Mouse (Mus musculus) retina, adult 2 months (tissue): ENCODE measurements around the gene Evi5l.

ENCODE experiments used
- DNase-seq: peaks from one replicate; pipeline ENCODE4 v3.0.0-alpha.2; 2012; ENCODE audit warnings: low read depth, low spot score

The Evi5l gene

GRCm38 (mm10) chr8:4205246-4206123 is 39.1 kb downstream of the Evi5l start:
- DNase-seq: no peak

GRCm38 (mm10) chr8:4206182-4207015 is 40.0 kb downstream of the Evi5l start:
- DNase-seq: no peak

DNA sequence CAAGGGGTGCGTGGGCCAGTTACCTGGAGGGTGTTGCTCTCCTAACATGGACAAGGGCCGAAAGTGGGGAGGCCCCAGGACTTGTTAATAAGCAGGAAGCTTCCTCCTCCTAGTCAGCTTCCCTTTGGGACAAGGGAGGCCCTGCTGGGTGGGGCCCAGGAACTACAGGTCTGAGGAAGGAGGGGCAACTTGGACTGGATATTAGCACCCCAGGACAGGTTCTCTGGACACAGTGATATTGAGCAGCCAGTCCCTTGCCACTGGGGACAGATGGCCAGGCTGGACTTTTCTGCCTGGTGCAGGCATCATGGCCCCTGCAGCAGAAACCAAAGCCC is 40.6 kb downstream of the Evi5l start:
- DNase-seq: no peak

- no peak for DNase-seq
These were observed 44.7 kb downstream of the Evi5l start for GRCm38 (mm10) chr8:4211097-4211496.

DNA sequence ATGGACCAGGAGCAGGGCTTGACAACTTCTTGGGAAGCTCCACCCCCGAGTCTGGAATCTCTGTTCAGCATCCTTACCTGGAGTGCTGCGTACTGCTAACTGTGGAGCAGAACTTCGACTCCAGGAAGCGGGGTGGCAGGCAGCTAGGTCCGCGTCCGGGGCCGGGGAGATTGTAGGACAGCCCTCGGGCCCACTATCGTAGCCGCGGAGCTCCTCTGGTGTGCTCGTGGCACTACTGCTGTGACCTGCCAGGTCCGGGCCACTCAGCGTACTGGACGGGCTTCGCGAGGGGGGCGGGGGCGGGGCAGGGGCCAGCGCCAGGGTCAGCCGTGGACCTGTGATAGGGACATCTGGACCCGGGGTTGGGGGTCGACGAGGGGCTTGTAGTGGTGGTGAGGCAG is 46.4 kb downstream of the Evi5l start:
- DNase-seq: no peak

DNA sequence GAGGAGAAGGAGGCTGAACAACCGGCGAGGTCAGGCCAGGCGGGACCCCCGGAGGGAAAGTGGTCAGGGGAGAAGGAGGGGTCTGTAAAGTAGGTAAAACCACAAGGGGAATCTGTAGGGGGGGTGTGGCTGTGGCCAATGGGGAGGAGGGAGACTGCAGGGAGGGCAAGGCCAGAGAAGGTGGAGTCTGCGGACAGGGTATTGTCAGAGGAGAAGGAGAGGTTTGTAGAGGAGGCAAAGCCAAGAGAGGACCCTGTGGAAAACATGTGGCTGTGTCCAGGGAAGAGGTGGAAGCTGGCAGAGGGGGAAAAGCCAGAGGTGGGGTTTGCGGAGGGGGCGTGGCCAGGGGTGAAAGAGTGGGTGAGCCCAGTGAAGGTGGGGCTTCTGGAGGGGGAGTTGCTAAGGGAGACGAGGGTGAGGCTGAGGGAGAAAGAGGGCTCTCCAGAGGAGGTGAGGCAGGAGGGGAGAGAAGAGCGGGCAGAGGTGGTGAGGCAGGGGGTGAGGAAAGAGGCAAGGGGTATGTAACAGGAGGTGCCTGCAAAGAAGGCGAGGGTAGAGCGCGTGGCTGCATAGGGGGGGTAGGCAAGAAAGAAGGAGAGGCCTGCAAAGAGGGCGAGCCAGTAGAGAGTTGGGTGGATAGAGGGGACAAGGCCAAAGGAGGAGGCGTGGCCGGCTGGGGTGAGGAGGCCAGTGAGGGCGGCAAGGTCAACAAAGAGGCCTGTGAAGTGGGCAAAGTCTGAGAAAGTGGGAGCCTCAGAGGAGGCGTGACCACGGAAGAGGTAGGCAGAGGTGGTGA is 47.0 kb downstream of the Evi5l start:
- no peak for DNase-seq

DNA sequence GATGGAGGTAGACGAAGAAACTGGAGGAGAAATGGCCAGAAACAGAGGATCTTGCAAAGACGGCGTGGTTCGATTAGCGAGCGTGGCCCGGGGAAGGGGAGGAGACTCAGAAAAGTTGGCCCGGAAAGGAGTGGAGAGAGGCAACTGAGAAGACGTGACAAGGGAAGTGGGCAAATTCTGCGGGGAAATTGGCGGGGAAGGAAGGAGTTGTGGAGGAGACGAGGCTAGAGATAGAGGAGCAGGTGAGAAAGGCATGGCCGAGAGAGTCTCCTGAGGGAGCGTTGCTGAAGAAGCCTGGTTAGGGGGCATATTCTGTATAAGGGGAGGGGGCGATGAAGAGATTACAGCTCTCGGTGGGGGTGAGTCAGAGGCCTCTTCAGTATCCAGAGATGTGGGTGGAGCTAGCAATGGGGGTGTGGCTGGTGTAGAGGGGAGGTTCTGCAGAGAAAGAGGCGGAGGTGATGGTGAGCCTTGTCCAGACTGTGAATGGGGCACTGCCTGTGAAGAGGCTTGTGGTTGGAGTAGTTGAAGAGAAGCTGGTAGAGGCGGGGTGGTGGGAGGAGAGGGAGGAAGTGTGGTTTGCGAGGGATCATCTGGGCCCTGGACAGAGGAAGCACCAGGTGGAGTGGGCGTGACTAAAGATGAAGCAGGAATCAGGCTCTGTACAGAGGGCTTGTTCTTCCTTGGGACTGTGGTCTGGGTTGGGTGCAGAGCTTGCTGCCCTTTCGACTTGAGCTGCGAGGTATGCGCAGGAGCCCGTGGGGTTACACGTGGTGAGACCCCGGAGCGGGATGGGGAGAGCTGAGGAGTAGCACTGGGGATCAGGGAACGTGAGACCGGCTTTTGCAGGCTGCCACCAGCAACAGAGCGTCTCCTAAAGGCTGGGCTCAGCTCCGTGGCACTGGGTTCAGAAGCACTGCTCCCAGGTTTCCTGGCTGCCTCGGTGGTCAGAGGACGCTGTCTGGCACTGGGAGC is 47.9 kb downstream of the Evi5l start:
- no peak for DNase-seq

DNA sequence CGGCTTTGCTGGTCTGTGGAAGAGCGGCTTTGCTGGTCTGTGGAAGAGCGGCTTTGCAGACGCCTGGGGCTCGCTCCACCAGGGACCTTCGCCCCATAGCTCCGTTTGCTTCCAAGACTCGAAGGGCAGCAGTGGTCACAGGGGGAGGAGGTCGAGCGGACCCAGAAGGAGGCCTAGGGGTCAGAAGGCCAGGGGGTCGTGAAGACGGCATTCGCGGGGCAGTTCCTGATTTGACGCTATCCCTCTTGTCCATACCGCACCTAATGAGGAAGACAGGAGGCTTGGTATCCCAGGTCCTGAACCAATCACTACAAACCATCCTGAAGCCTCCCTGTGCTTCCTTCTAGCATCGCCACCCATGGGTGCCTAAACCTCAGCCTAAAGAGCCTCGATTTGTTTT is 49.9 kb downstream of the Evi5l start:
- DNase-seq: no peak

GRCm38 (mm10) chr8:4216791-4217621 is 50.6 kb downstream of the Evi5l start, which contains the start of gene Prr36:
TSS of gene Prr36 (minus strand) at chr8:4217459.
- DNase-seq: no peak

GRCm38 (mm10) chr8:4219617-4220016 is 53.2 kb downstream of the Evi5l start:
- no peak for DNase-seq

- no peak for DNase-seq
These were observed 55.7 kb downstream of the Evi5l start for GRCm38 (mm10) chr8:4222059-4222458.

DNA sequence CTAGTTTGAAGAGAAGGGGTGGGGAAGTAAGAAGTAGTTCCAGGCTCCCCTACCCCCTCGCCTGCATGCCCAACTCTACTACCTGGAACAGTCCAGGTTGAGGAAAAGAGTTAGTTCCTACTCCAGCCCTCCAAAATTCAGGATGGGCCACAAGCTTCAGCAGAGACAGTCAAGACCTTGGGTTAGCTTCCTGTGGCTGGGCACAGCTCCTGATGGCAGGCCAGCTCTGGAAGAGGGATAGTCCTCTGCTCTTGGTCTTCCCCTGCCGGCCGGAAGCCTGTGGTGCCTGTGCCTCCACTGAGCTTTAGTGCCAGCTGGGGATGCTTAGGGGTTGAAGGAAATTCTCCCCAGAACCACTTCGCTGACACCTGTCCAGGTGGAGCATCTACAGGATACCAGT is 60.0 kb downstream of the Evi5l start:
- no peak for DNase-seq

GRCm38 (mm10) chr8:4226739-4227347 is 60.5 kb downstream of the Evi5l start, which contains the start of gene Lrrc8e:
TSS of gene Lrrc8e (plus strand) at chr8:4226827.
- DNase-seq: no peak

DNA sequence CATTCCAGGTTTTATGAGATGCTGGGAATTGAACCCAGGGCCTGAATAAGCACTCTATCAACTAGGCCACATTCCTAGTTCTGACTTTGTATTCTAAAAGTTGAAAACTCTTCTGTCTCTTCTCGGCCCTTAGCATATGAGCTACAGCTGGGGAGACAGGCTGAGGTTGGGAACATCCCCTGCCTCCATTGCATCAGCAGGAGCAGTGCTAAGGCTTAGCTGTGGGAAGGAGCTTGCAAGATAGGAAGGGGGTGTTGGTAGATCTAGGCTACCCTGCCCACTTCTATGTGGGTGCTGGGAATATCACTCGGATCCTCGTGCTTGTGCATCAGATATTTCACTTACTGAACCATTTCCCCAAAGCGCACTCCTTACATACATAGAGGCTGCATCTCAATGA is 61.6 kb downstream of the Evi5l start:
- no peak for DNase-seq

DNA sequence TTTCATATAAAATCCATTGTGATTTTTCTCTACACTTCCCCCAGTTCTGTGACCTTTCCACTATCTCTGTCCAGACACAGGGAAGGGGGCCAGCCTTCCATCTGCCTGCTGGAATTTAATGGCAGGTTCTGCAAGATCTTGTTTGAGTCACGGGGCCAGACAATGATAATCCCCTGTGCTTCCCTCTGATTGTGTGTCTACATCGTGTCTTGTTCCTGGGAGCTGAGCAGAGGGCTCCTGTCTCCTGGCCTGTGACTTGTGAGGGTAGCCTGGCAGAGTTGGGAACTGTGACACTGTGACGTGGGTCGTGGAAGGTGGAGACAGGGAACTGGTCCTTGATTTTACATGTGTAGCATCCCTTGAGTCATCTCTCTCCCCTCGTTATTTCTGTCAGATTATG is 63.4 kb downstream of the Evi5l start:
- no peak for DNase-seq

DNA sequence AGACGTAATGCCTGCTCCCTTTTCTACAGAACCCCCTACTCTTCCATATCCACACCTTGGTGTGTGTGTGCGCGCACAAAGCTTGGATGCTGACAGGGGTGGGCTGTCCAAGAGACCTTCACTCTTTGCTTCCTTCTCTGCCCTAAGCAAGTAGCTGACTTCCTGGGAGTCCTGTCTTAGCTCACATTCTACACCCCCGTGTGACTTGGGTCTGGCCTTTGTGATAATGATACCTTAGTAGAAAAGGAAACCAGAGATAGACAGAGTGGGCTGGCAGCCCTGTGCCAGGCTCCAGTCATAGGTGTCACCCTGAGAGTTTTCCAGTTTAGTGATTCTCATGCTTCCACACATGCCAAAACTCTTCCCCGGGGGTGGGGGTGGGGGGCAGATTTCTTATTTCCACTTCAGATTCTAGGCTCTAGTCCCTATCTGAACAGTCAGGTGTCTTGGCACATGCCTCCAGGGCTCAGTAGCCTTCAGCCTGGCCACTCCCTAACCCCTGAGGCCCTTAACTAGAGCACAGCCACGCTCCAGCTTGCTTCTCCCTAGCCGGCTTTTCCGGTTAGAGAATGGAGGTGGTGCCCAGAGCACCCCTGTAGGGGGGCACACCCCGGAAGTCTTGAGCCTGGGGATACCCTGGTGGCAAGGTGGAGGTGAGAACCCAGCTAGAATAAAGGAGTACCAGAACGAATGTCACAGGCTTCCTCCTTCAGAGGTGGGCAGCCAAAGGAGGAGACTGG is 64.4 kb downstream of the Evi5l start:
- no peak for DNase-seq

GRCm38 (mm10) chr8:4237814-4238433 is 71.6 kb downstream of the Evi5l start:
- no peak for DNase-seq
